Mouse (Mus musculus) embryonic fibroblast, embryonic 13.5 days (primary cell): ENCODE results near the gene Slc25a51.

Experiments used
- CTCF ChIP-seq: IDR thresholded peaks from 2 replicates; pipeline ENCODE4 v1.5.1; 2011; ENCODE audit warnings: mild to moderate bottlenecking, control low read depth, low read length, moderate library complexity, borderline replicate concordance; ENCODE audit not compliant: insufficient read depth
- POLR2A ChIP-seq: IDR thresholded peaks from 2 replicates; pipeline ENCODE4 v1.6.1; 2011; ENCODE audit warnings: low read depth, mild to moderate bottlenecking, control low read depth, low read length, moderate library complexity

- TF ChIP-seq CTCF: no peak; the same call in 1 of the 2 replicates
- no peak for TF ChIP-seq POLR2A
Observed at GRCm38 (mm10) chr4:45442237-45442636, 33.7 kb upstream of the Slc25a51 start.
